Mouse (Mus musculus) heart, embryonic 10.5 days (tissue): ENCODE measurements at regions not wholly inside any gene's neighbourhood (a gene's known extent, or its start where the extent isn't known, plus 50 kb on each side); places are given as distances from the start of the nearest gene placed in this dataset.

Source experiments
- DNase-seq: peaks from one replicate; pipeline ENCODE4 v3.0.0-alpha.2; 2017; ENCODE audit warnings: low spot score
- H3K27ac ChIP-seq: fragments of 300-500 bp; sonication (generic); 2 replicates; pipeline ENCODE4 v1.5.1; 2016; ENCODE audit warnings: mild to moderate bottlenecking
- H3K27me3 ChIP-seq: fragments of 300-500 bp; sonication (generic); 2 replicates; pipeline ENCODE4 v1.6.1; 2016; ENCODE audit warnings: mild to moderate bottlenecking; ENCODE audit not compliant: poor library complexity, insufficient read depth, severe bottlenecking
- H3K36me3 ChIP-seq: fragments of 300-500 bp; sonication (generic); 2 replicates; pipeline ENCODE4 v1.6.1; 2016; ENCODE audit warnings: mild to moderate bottlenecking, moderate library complexity
- H3K4me1 ChIP-seq: fragments of 300-500 bp; sonication (generic); 2 replicates; pipeline ENCODE4 v1.6.1; 2016; ENCODE audit warnings: mild to moderate bottlenecking
- H3K4me3 ChIP-seq: fragments of 300-500 bp; sonication (generic); 2 replicates; pipeline ENCODE4 v1.5.1; 2016; ENCODE audit warnings: mild to moderate bottlenecking, moderate library complexity
- H3K9me3 ChIP-seq: fragments of 300-500 bp; sonication (generic); 2 replicates; pipeline ENCODE4 v1.6.1; 2016; ENCODE audit warnings: mild to moderate bottlenecking, moderate library complexity
- WGBS: fragments of 180-500 bp; shearing (Covaris S2); methylation state at CpG from one replicate; pipeline ENCODE4 v1.1.7; 2016; 5-methylcytosine and 5-hydroxymethylcytosine counted together

DNA sequence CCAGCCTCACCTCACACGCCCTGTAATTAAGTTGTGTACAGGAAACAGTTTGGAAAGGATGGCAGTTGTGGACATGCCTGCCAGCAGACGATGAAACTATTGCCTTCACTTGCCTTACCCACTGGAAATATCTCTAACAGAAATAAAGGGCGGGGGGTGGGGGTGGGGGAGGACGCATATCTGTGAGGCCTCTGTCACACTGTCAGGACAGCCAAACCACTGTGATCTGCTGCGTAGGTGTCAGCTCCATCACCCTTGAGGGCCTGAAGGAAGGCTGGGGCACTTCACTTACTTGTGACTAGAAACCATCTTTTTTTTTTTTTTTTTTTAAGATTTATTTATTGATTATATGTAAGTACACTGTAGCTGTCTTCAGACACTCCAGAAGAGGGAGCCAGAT, 106.8 kb upstream of the Bach2 start:
- Histone ChIP-seq H3K36me3 (no peaks in the 10 kb centered on the region), H3K9me3 (no peaks in the 10 kb centered on the region), H3K27me3 (no peaks in the 10 kb centered on the region), H3K4me1 (no peaks in the 10 kb centered on the region), H3K27ac (no peak overlapping the region), H3K4me3 (no peak overlapping the region)
- DNase-seq, result no peak
- 72% methylated on average over 5 of the region's 5 CpGs for WGBS

DNA sequence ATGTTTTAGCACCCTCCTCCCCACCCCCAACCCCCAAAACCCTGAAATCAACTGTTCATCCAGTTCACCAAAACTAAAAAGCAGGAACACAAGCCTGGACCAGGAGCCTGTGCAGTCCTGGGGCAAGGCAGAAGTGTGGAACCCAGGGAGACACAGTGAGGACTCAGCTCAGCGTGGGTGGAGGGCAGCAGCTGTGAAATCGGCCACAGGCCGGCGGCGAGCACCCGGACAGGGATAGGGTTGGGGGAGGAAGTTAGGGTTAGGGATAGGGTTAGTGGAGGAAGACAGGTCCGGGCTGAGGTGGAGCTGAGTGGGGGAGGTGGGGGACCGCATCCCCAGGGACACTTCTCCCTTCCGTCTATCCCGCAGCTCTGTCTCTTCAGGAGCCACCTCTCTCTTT, 102.5 kb upstream of the Bach2 start:
- Histone ChIP-seq H3K9me3 (no peaks in the 10 kb centered on the region), H3K4me3 (no peak overlapping the region), H3K36me3 (no peaks in the 10 kb centered on the region), H3K27ac (no peak overlapping the region), H3K4me1 (peaks cover 24% of the 10 kb centered on the region), H3K27me3 (no peaks in the 10 kb centered on the region)
- WGBS, result 68% methylated on average over 7 of the region's 10 CpGs
- DNase-seq, result no peak

DNA sequence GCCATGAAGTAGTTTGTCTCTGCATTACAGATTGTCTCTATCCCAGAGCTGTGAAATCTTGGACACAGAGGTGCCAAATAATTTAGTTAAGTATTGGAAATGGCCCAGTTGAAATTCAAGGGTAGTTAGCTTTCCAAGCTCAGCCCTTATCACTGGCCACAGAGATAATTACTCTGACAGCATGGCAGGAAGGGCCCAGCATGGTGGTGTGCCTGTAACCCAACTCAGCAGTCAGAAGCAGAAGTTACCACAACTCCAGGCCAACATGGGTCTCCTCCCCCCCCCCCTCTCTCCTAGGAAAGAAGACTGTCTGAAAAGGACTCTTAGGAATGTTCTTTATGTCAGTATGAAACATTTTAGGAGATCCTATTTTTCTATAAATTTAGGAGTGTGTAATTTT, 101.4 kb upstream of the Bach2 start:
- Histone ChIP-seq H3K27ac (no peak overlapping the region), H3K4me3 (no peak overlapping the region), H3K27me3 (no peaks in the 10 kb centered on the region), H3K36me3 (no peaks in the 10 kb centered on the region), H3K4me1 (peaks cover 26% of the 10 kb centered on the region), H3K9me3 (no peaks in the 10 kb centered on the region)
- DNase-seq, result no peak

DNA sequence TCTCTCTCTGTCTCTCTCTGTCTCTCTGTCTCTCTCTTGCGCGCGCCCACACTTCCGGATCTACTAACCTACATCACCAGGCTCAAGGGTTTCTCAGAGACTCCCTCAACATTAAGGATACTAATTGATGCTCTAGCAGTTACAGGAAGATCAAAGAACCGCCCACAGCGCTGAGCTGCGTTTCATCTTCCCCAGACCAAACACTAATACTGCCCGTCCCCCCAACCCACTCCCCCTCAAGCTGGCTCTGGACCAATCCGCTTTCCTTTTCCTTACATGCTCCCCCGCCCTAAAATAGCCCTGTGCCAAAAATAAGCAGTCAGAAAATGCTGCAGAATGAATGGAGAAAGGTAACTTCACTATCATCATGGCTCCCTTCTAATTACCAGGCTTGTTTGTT, 100.6 kb upstream of the Bach2 start:
- DNase-seq, result no peak
- peaks cover 30% of the 10 kb centered on the region for H3K4me1 ChIP-seq
- no peak overlapping the region for H3K4me3 ChIP-seq
- H3K27ac ChIP-seq, result no peak overlapping the region
- WGBS, result 58% methylated on average over 10 of the region's 10 CpGs
- no peaks in the 10 kb centered on the region for H3K27me3 ChIP-seq
- H3K36me3 ChIP-seq, result no peaks in the 10 kb centered on the region
- H3K9me3 ChIP-seq, result no peaks in the 10 kb centered on the region

DNA sequence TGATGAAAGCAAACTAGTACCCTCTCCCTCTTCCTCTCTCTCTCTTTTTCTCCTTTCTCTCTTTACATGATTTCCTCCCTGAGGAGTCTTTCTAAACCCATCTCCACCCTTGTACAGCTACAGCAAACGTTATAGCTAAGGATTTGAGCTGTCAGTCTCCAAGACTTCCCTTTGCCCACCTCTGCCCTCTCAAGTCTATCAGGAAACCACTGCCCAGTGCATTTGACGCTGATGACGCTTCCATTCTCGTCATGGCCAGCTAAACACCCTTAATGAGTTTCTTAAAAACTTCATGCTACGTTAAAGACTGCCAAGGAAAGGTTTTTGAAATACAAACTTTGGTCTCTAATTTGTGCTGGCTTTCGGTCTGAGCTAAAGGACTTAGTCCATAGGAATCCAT, 99.0 kb upstream of the Bach2 start:
- H3K27me3 ChIP-seq, result no peaks in the 10 kb centered on the region
- H3K36me3 ChIP-seq, result no peaks in the 10 kb centered on the region
- 79% methylated on average over 6 of the region's 6 CpGs for WGBS
- H3K27ac ChIP-seq, result no peak overlapping the region
- peaks cover 30% of the 10 kb centered on the region for H3K4me1 ChIP-seq
- H3K4me3 ChIP-seq, result no peak overlapping the region
- DNase-seq, result no peak
- H3K9me3 ChIP-seq, result no peaks in the 10 kb centered on the region

DNA sequence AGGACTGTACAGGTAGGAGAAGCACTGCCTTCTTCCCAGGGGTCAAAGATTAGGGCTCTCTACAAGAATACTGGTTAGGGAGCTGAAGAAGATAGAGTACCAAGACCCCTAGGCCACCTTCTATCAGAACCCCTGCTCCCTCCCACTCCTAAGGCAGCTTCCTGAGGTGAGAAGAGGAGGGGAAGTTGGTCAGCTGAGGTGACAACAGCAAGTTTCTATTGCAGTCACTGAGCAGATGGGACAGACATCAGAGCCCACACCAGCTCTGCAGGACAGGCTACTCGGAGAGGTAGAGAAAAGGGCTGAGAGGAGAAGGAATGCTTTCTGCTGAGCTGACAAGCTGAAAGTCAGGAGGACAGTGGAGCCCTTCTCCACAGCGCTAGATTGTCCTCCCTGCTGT, 98.5 kb upstream of the Bach2 start:
- H3K27me3 ChIP-seq, result no peaks in the 10 kb centered on the region
- H3K4me3 ChIP-seq, result no peak overlapping the region
- WGBS, result 70% methylated on average over 2 of the region's 2 CpGs
- DNase-seq, result no peak
- H3K36me3 ChIP-seq, result no peaks in the 10 kb centered on the region
- H3K27ac ChIP-seq, result no peak overlapping the region; the same call in 1 of the 2 replicates
- peaks cover 30% of the 10 kb centered on the region for H3K4me1 ChIP-seq
- H3K9me3 ChIP-seq, result no peaks in the 10 kb centered on the region

DNA sequence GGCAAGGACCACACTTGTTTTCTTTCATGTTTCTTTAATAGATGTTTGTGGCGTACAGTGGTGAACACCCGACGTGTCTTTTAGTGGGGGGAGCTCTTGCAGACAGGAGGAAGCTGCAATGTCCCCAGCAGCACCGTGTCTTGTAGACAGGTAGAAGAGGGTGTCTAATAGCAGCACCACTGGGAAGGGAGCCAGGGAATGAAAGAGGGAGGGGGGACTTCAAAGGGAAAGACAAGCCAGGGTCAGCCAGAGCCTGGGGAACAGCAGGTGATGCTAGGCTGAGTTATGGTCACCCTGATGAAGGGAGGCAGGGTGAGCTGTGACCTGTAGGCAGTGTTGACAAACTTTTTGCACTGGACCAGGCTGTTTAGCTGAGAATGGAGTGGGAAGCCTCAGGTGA, 96.4 kb upstream of the Bach2 start:
- H3K4me1 ChIP-seq, result peaks cover 29% of the 10 kb centered on the region
- H3K9me3 ChIP-seq, result no peaks in the 10 kb centered on the region
- no peaks in the 10 kb centered on the region for H3K27me3 ChIP-seq
- H3K36me3 ChIP-seq, result no peaks in the 10 kb centered on the region
- no peak overlapping the region for H3K4me3 ChIP-seq
- DNase-seq, result no peak
- 57% methylated on average over 4 of the region's 4 CpGs for WGBS
- no peak overlapping the region for H3K27ac ChIP-seq

DNA sequence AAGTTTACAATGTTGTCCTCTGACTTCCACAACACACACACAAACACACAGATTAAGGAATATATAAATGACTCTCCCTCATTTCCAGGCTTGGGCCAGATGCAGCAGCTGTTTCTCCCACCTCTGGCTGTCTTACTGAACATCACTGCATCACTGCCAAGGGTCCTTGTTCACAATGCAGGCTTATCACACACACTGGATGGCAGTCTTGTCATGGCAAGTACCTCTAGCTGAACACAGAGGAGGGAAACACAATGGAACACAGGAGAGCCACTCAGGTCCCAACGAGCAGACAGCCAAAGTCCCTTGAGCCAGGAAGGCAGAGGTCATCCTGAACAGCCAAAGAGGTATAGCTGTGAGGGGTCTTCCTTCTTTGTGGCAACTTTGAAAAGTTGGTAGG, 91.5 kb upstream of the Bach2 start:
- Histone ChIP-seq H3K4me3 (no peak overlapping the region), H3K4me1 (peaks cover 5% of the 10 kb centered on the region; the same call in 1 of the 2 replicates), H3K27me3 (0 out of 2 replicates have a peak, but pooled peaks cover 2% of the 10 kb centered on the region), H3K27ac (no peak overlapping the region), H3K36me3 (no peaks in the 10 kb centered on the region), H3K9me3 (no peaks in the 10 kb centered on the region)
- 25% methylated on average over 1 of the region's 1 CpGs for WGBS
- DNase-seq, result no peak

DNA sequence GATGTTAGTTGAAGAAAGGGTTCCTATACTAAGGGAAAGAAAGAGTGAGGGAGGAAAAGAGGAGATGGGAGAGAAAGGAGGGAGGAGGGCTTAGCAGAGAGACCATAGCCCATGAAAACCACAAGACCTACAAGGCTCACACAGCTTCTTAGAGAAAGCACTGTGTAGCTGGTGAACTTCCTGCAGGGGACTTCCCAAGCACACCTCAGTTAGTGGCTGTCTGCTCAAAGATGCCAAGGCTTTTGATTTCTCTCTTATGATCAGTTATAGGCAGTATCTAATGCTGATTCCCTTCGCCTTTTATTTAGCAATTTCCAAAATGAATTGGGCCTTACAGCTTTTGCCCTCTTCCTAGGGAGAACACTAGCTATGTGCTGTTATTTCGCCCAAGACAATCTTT, 90.0 kb upstream of the Bach2 start:
- no peaks in the 10 kb centered on the region for H3K36me3 ChIP-seq
- WGBS, result 83% methylated on average over 2 of the region's 2 CpGs
- H3K4me1 ChIP-seq, result no peaks in the 10 kb centered on the region
- H3K27ac ChIP-seq, result no peak overlapping the region
- no peaks in the 10 kb centered on the region for H3K9me3 ChIP-seq
- no peak for DNase-seq
- 0 out of 2 replicates have a peak, but pooled peaks cover 4% of the 10 kb centered on the region for H3K27me3 ChIP-seq
- no peak overlapping the region for H3K4me3 ChIP-seq

DNA sequence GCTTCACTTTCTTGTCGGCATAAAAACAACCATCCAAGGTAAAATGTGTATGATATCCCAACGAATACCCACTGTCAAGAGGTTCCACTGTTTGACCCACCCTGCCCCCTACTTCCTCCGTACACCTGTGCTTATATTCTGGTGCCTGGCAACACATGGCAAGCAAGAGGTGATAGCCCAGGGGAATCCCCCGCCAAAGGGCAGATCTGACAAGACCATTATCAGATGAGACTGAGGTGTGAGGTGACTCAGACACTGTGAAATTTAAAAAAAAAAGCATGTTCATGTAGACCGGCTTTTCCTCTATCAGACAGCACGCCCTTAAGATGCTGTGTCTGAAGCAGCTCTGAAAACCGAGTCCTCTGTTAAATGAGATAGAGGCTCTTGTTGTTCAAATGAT, 89.4 kb upstream of the Bach2 start:
- no peak overlapping the region for H3K27ac ChIP-seq
- no peaks in the 10 kb centered on the region for H3K9me3 ChIP-seq
- 0 out of 2 replicates have a peak, but pooled peaks cover 4% of the 10 kb centered on the region for H3K27me3 ChIP-seq
- H3K4me1 ChIP-seq, result no peaks in the 10 kb centered on the region
- no peaks in the 10 kb centered on the region for H3K36me3 ChIP-seq
- H3K4me3 ChIP-seq, result no peak overlapping the region
- WGBS, result 78% methylated on average over 7 of the region's 7 CpGs
- no peak for DNase-seq

DNA sequence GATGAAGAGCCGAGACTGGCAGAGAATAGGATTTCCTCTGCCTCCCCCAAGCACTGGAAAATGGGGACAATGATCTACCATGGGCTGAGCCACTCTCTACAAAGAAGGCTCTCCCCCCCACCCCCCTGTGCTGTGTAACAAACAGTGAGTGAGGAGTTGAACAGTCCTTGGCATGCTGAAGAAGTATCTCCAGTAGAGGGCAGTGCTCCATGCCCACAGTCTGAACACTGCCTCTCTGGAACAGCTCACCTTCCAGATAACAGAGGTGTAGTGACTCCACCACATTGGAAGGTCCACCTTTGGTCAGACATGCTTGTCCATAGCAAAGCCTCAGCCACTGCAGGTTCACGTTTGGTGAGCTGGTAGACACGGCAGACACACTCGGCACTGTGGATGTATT, 85.2 kb upstream of the Bach2 start:
- no peak overlapping the region for H3K27ac ChIP-seq
- H3K36me3 ChIP-seq, result no peaks in the 10 kb centered on the region
- DNase-seq, result no peak
- H3K27me3 ChIP-seq, result 0 out of 2 replicates have a peak, but pooled peaks cover 4% of the 10 kb centered on the region
- peaks cover under 1% of the 10 kb centered on the region; the same call in 1 of the 2 replicates for H3K4me1 ChIP-seq
- WGBS, result 76% methylated on average over 4 of the region's 4 CpGs
- no peaks in the 10 kb centered on the region for H3K9me3 ChIP-seq
- H3K4me3 ChIP-seq, result no peak overlapping the region

DNA sequence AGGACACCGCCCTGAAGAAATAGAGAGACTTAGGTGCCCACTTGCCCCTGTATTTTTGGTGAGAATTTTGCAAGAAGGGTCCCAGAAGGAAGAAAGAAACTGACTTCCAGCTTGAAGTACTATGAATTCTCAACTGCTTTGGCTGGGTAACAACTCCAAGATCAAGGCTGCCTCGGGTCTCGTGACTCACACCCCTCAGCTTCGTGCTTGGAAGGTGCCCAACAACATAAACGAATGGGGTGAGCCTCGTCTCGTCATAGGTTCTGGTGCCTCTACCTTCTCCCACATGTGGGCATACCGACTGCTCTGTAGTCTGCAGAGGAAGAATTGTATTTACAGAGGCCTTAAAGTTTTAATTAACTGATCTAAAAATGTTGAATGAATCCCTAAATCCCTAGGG, 81.6 kb upstream of the Bach2 start:
- DNase-seq, result no peak
- no peaks in the 10 kb centered on the region for H3K36me3 ChIP-seq
- H3K9me3 ChIP-seq, result no peaks in the 10 kb centered on the region
- peaks cover 32% of the 10 kb centered on the region for H3K4me1 ChIP-seq
- 84% methylated on average over 8 of the region's 8 CpGs for WGBS
- no peak overlapping the region for H3K4me3 ChIP-seq
- H3K27me3 ChIP-seq, result 0 out of 2 replicates have a peak, but pooled peaks cover 4% of the 10 kb centered on the region
- no peak overlapping the region for H3K27ac ChIP-seq

DNA sequence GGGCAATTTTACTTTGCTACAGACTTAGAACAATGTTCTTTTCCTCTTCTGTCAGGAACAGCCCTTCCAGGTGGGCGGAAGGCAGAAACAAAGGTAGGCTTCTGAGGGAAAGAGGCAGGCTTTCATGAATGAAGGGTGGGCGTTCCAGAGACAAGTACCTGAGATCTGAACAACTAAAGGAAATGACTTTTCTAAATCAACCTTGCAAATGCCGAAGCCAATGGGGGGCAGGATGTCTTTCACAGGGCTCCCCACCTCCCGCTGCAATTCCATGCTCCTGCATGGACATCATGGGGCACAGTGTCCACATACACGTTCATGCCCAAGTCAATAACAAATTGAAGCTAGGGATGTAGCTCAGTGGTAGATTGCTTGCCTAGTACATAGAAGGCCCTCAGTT, 80.2 kb upstream of the Bach2 start:
- H3K4me3 ChIP-seq, result no peak overlapping the region
- H3K4me1 ChIP-seq, result peaks cover 36% of the 10 kb centered on the region
- H3K36me3 ChIP-seq, result no peaks in the 10 kb centered on the region
- no peak for DNase-seq
- 56% methylated on average over 5 of the region's 5 CpGs for WGBS
- H3K27me3 ChIP-seq, result no peaks in the 10 kb centered on the region
- H3K9me3 ChIP-seq, result no peaks in the 10 kb centered on the region
- no peak overlapping the region for H3K27ac ChIP-seq

DNA sequence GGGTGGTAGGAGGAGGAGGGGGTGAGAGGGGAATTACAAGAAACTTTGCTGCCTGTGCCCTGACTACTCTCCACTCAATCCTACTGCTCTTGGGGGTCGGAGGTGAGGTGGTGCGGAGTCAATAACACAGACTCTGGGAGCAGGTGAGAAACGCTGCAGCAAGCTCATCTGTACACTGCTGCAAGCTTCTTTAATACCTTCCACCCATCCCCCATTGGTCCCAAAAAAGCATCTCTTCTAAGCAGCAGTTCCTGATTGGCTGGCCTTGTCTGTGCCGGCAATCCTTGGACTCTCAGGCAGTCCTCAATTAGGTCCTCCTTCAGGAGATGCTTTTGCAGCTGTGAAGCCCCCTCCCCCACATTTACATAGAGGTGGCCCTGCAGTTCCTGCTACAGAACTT, 79.7 kb upstream of the Bach2 start:
- H3K9me3 ChIP-seq, result no peaks in the 10 kb centered on the region
- 31% methylated on average over 4 of the region's 4 CpGs for WGBS
- H3K27ac ChIP-seq, result no peak overlapping the region
- H3K27me3 ChIP-seq, result no peaks in the 10 kb centered on the region
- H3K4me3 ChIP-seq, result no peak overlapping the region
- no peaks in the 10 kb centered on the region for H3K36me3 ChIP-seq
- DNase-seq, result no peak
- H3K4me1 ChIP-seq, result peaks cover 36% of the 10 kb centered on the region
